Mouse (Mus musculus): ENCODE results near the gene Ptpra. TPM values are rescaled to one million over a fixed set of nuclear protein-coding genes. Genes with fewer than 3 reads are reported as not detected.

The Ptpra gene
- total and polyA plus RNA-seq, 2 experiments from 2014 or later: 105 to 143 TPM

DNA sequence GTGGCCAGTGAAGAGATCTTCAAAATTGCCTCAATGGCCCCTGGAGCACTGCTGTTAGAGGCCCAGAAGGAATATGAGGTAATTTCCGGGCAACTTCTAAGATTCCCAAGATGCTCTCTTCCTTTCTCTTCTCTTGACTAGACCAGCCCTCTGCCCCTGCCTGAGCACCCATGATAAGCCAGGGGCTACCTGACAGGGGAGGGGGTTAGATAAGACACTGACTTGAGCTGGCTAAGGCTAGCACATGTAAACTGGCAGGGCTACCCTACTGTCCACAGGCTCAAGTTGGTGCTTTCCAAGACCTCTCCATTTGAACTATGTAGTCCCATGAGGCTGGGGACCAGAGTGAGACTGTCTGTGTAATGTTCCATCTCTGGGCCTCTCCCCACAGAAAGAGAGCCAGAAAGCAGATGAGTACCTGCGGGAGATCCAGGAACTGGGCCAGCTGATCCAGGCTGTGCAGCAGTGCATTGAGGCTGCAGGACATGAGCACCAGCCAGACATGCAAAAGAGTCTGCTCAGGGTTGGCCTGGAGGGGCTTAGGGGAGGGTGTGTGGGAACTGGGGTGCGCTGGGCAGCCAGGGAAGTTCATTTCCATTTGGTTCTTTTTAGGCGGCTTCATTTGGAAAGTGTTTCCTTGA lies 10.1 kb upstream of the Ptpra start:
- Histone ChIP-seq H3K4me1 (ENCODE audit: insufficient read depth, low read length) (no peaks in the 10 kb centered on the region), H3K4me2 (ENCODE audit: low read depth, low read length) (no peak overlapping the region), H3K36me3 (ENCODE audit: insufficient read depth, low read length) (peaks cover 68% of the 10 kb centered on the region), H3K4me3 (ENCODE audit: low read length) (no peak overlapping the region), H3K9me3 (ENCODE audit: low read length) (no peaks in the 10 kb centered on the region), H3K27me3 (ENCODE audit: insufficient read depth, low read length) (no peaks in the 10 kb centered on the region), H3K27ac (no peak overlapping the region), H3K9ac (replicated peaks; ENCODE audit: low read length) (no peak overlapping the region)
- WGBS: 86% methylated on average over 4 of the region's 4 CpGs
- no peak; the same call in 1 of the 2 replicates for ATAC-seq
- no peak for TF ChIP-seq CTCF (IDR thresholded peaks at IDR 0.05; ENCODE audit: low read depth)
- no peak for DNase-seq (ENCODE audit: low spot score)

DNA sequence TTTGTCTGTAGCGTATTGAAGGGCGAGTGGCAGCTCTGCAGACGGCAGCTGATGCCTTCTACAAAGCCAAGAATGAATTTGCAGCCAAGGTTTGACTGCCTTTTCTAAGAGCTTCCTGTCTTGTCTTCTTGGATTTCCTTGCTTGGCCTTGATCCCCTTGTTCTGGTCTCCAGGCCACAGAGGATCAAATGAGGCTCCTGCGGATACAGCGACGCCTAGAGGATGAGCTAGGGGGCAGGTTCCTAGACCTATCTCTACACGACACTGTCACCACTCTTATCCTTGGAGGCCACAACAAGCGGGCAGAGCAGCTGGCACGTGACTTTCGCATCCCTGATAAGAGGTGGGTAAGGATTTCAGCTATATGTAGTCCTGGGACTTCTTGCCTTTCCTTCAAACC lies 7.9 kb upstream of the Ptpra start:
- Histone ChIP-seq H3K4me3 (ENCODE audit: low read length) (no peak overlapping the region), H3K4me2 (ENCODE audit: low read depth, low read length) (no peak overlapping the region), H3K36me3 (ENCODE audit: insufficient read depth, low read length) (peaks cover 68% of the 10 kb centered on the region), H3K27ac (no peak overlapping the region), H3K9me3 (ENCODE audit: low read length) (no peaks in the 10 kb centered on the region), H3K4me1 (ENCODE audit: insufficient read depth, low read length) (no peaks in the 10 kb centered on the region), H3K9ac (replicated peaks; ENCODE audit: low read length) (no peak overlapping the region), H3K27me3 (ENCODE audit: insufficient read depth, low read length) (no peaks in the 10 kb centered on the region)
- no peak for TF ChIP-seq CTCF (IDR thresholded peaks at IDR 0.05; ENCODE audit: low read depth)
- WGBS: 87% methylated on average over 10 of the region's 10 CpGs
- ATAC-seq: no peak
- DNase-seq (ENCODE audit: low spot score): no peak

DNA sequence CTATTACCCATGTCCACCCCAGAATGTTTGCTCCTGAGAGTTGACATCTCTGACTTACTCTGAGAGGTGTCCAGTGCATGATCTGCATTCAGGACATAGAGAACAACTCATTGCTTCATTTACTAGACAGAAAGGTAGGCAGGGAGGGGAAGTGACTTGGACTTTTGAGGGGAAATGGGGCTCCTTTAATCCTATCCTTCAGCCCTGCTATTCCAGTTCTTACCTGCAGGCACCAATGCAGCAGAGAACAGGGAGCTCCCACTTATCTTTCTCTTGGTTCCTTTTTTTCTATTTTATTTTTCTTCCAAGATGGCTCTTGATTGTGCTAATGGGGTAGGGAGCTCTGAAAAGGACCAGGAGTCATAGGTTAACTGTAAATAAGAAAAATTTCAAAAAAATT lies 1.6 kb upstream of the Ptpra start:
- Histone ChIP-seq H3K4me2 (ENCODE audit: low read depth, low read length) (no peak overlapping the region), H3K9me3 (ENCODE audit: low read length) (no peaks in the 10 kb centered on the region), H3K4me3 (ENCODE audit: low read length) (no peak overlapping the region), H3K27me3 (ENCODE audit: insufficient read depth, low read length) (no peaks in the 10 kb centered on the region), H3K9ac (replicated peaks; ENCODE audit: low read length) (no peak overlapping the region), H3K36me3 (ENCODE audit: insufficient read depth, low read length) (peaks cover 11% of the 10 kb centered on the region), H3K4me1 (ENCODE audit: insufficient read depth, low read length) (peaks cover 15% of the 10 kb centered on the region), H3K27ac (no peak overlapping the region)
- DNase-seq (ENCODE audit: low spot score): no peak
- no peak for ATAC-seq
- TF ChIP-seq CTCF (IDR thresholded peaks at IDR 0.05; ENCODE audit: low read depth): 0 out of 2 replicates have a peak, but pooled peaks have one; percentile 22

DNA sequence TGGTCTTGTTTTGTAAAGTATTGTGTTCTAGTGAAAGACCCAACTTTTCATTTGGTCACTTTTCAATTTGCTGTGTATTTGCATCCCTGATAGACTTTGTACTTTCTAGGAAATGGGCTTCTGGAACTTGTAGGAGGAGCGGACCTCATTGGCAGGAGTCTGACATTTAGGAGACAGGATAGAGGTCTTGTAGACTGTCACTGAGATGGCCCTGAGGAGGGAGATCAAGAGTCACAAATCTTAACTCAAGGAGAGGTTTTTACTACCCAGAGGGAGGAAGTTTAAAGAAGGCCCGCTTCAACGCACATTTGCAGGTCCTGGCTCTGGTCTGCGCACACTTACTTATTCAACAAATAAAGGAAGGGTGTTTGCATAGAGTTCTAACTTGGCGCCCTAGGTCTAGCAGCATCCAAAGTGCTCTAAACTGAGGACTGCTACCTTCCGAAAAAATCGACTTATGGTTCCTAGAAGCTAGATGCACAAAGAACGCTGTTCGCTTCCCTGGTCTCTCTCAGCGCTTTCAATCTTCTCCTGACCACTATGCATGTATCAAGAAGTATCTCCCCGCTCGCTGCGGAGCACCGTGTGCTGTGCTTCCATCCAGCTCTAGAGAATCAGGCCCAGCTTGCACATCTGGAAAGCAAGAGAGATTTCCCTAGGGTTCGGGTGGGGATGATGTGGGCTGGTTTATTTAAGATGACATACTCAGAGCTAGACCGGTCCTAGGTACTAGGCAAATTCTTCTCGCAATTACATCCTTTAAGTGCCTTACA lies 871 bp upstream of the Ptpra start:
- Histone ChIP-seq H3K4me2 (ENCODE audit: low read depth, low read length) (peak overlapping the region; percentile 60), H3K4me1 (ENCODE audit: insufficient read depth, low read length) (peaks cover 17% of the 10 kb centered on the region), H3K27me3 (ENCODE audit: insufficient read depth, low read length) (no peaks in the 10 kb centered on the region), H3K9me3 (ENCODE audit: low read length) (no peaks in the 10 kb centered on the region), H3K27ac (peak overlapping the region; percentile 88; the same call in 1 of the 2 replicates), H3K4me3 (ENCODE audit: low read length) (peak overlapping the region; percentile 93), H3K36me3 (ENCODE audit: insufficient read depth, low read length) (peaks cover 3% of the 10 kb centered on the region; the same call in 1 of the 2 replicates), H3K9ac (replicated peaks; ENCODE audit: low read length) (peak overlapping the region; percentile 86)
- ATAC-seq: no peak; the same call in 1 of the 2 replicates
- 10% methylated on average over 17 of the region's 17 CpGs for WGBS
- TF ChIP-seq CTCF (IDR thresholded peaks at IDR 0.05; ENCODE audit: low read depth): no peak
- DNase-seq (ENCODE audit: low spot score): no peak

DNA sequence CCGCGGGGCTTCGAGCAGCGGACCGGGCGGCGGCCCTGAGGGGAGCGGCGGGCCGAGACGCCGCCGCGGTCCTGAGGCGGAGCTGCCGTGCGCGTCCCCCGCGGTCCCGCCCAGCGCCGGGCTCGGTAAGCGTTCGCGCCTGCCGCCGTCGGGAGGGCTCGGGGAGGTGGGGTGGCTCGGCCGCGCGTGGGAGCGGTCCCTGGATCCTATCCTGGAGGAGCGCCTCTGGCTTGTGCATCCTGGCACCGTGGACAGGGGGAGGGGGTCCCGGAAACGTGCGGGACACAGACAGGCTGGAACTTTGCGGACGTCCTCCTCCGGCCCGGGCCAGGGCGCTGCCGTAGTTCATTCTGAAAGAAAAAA lies 337 bp downstream of the Ptpra start:
- TF ChIP-seq CTCF (IDR thresholded peaks at IDR 0.05; ENCODE audit: low read depth): no peak
- ATAC-seq: peak; percentile 87
- WGBS: under 1% methylated on average over 39 of the region's 47 CpGs

DNA sequence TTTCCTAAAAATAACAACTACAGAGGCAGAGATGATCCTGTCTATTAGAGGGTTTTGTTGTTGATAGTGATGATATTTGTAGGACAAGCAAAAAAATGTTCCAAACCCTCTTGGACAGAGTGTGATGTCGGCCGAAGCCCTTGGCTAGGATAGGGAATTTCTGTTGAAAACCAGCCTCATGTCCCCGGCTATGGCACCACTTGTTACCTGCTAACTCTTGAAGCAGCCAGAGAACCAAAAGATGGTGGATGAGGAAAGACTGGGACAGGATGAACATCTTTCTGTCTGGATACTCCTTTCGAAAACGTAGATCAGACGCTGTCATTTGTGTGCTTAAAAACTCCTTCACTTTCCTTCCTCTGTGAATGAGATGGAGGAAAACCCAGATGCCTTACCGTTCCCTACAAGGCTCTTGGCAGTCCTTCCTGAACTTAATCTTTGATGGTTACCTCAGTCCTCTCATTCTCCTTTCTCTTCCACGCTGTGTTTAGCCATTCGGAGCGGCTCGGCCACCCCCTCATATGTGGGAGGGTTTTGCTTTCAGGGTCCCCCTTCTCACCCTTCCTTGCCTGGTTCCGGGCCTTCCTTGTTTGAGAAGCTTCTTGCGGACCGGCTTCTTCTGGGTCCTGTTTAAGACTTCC lies 1.1 kb downstream of the Ptpra start:
- TF ChIP-seq CTCF (IDR thresholded peaks at IDR 0.05; ENCODE audit: low read depth): no peak
- Histone ChIP-seq H3K4me1 (ENCODE audit: insufficient read depth, low read length) (peaks cover 17% of the 10 kb centered on the region), H3K9me3 (ENCODE audit: low read length) (no peaks in the 10 kb centered on the region), H3K4me3 (ENCODE audit: low read length) (peak overlapping the region; percentile 93), H3K36me3 (ENCODE audit: insufficient read depth, low read length) (no peaks in the 10 kb centered on the region), H3K27me3 (ENCODE audit: insufficient read depth, low read length) (no peaks in the 10 kb centered on the region), H3K27ac (no peak overlapping the region), H3K9ac (replicated peaks; ENCODE audit: low read length) (peak overlapping the region; percentile 86), H3K4me2 (ENCODE audit: low read depth, low read length) (peak overlapping the region; percentile 60)
- WGBS: 48% methylated on average over 14 of the region's 14 CpGs
- no peak for DNase-seq (ENCODE audit: low spot score)
- no peak for ATAC-seq

More for the DNA sequence above, 337 bp downstream of the Ptpra start:
- no peaks in the 10 kb centered on the region for H3K9me3 ChIP-seq (ENCODE audit: low read length)
- H3K27me3 ChIP-seq (ENCODE audit: insufficient read depth, low read length): no peaks in the 10 kb centered on the region
- peak overlapping the region; percentile 88 for H3K27ac ChIP-seq
- H3K4me3 ChIP-seq (ENCODE audit: low read length): peak overlapping the region; percentile 93
- DNase-seq (ENCODE audit: low spot score): peak; percentile 75
- peak overlapping the region; percentile 86 for H3K9ac ChIP-seq (replicated peaks; ENCODE audit: low read length)
- H3K36me3 ChIP-seq (ENCODE audit: insufficient read depth, low read length): no peaks in the 10 kb centered on the region
- peaks cover 17% of the 10 kb centered on the region for H3K4me1 ChIP-seq (ENCODE audit: insufficient read depth, low read length)
- peak overlapping the region; percentile 60 for H3K4me2 ChIP-seq (ENCODE audit: low read depth, low read length)
